Mouse (Mus musculus) liver, adult 2 months (tissue): ENCODE data around the gene Golga4. TPM values are rescaled to one million over a fixed set of nuclear protein-coding genes. Genes with fewer than 3 reads are reported as not detected.

Experiments
- DNase-seq: peaks from one replicate; pipeline ENCODE4 v3.0.0-alpha.2; 2011; ENCODE audit warnings: low read depth, low spot score; ENCODE audit errors: extremely low read depth
- H3K27ac ChIP-seq: fragments of 200-500 bp; replicated peaks from 2 replicates; pipeline ENCODE4 v1.5.1; 2012; ENCODE audit warnings: low read depth, mild to moderate bottlenecking, control low read depth, inconsistent platforms, low read length; ENCODE audit not compliant: insufficient read depth
- H3K27me3 ChIP-seq: fragments of 200-500 bp; 2 replicates; pipeline ENCODE4 v1.6.1; 2012; ENCODE audit warnings: mild to moderate bottlenecking, moderate library complexity, low read length, inconsistent platforms; ENCODE audit not compliant: control insufficient read depth, insufficient read depth
- H3K36me3 ChIP-seq: fragments of 200-500 bp; 2 replicates; pipeline ENCODE4 v1.6.1; 2012; ENCODE audit warnings: low read length, inconsistent platforms; ENCODE audit not compliant: control insufficient read depth, insufficient read depth
- H3K4me1 ChIP-seq: fragments of 200-500 bp; 2 replicates; pipeline ENCODE4 v1.6.1; 2011; ENCODE audit warnings: low read length; ENCODE audit not compliant: control insufficient read depth, insufficient read depth
- H3K4me3 ChIP-seq: fragments of 200-500 bp; 2 replicates; pipeline ENCODE4 v1.5.1; 2011; ENCODE audit warnings: low read depth, mild to moderate bottlenecking, control low read depth, low read length, moderate library complexity; ENCODE audit not compliant: insufficient read depth
- H3K79me2 ChIP-seq: fragments of 200-500 bp; 2 replicates; pipeline ENCODE4 v1.6.1; 2012; ENCODE audit warnings: inconsistent platforms, mild to moderate bottlenecking, low read length, moderate library complexity; ENCODE audit not compliant: control insufficient read depth, insufficient read depth
- H3K9ac ChIP-seq: fragments of 200-500 bp; 2 replicates; pipeline ENCODE4 v1.6.1; 2012; ENCODE audit warnings: low read depth, mild to moderate bottlenecking, control low read depth, inconsistent platforms, low read length
- CTCF ChIP-seq: fragments of 200-500 bp; IDR thresholded peaks from 2 replicates; pipeline ENCODE4 v1.5.1; 2011; ENCODE audit warnings: low read depth, low read length, control low read depth
- POLR2A ChIP-seq: fragments of 200-500 bp; IDR thresholded peaks from 2 replicates; pipeline ENCODE4 v1.6.1; 2011; ENCODE audit warnings: low read length, control low read depth; ENCODE audit not compliant: insufficient read depth; ENCODE audit errors: extremely low read depth
- WGBS: fragments of 180-500 bp; shearing (Covaris S2); methylation state at CpG from one replicate; pipeline ENCODE4 v1.1.7; 2018; 5-methylcytosine and 5-hydroxymethylcytosine counted together
- polyA plus RNA-seq: library from polyadenylated mRNA; depleted of rRNA; stranded (reverse); fragments of >200 nt; gene quantifications from 2 replicates; pipeline ENCODE4 v1.2.3, GENCODE M21; 2012; rRNA removed
- total RNA-seq: library from RNA; depleted of rRNA; stranded (reverse); fragments of >200 nt; gene quantifications from 2 replicates; pipeline ENCODE4 v1.2.3, GENCODE M21; 2014; rRNA removed

Gene Golga4
- 41.1 and 47.3 TPM in 2 replicates for total RNA-seq
- polyA plus RNA-seq, result 6.7 and 9.0 TPM in 2 replicates

- WGBS, result under 1% methylated on average over 43 of the region's 43 CpGs
- peaks cover 37% of the 10 kb centered on the region for H3K79me2 ChIP-seq
- TF ChIP-seq CTCF (no peak), POLR2A (0 out of 2 replicates have a peak, but pooled peaks have one; percentile 22)
- no peaks in the 10 kb centered on the region for H3K36me3 ChIP-seq
- peak within 1 kb of the TSS; percentile 94 for H3K9ac ChIP-seq
- peak within 1 kb of the TSS; percentile 93 for H3K4me3 ChIP-seq
- H3K4me1 ChIP-seq, result peaks cover 9% of the 10 kb centered on the region
- peak; percentile 65 for DNase-seq
- H3K27ac ChIP-seq, result peak within 1 kb of the TSS; percentile 77
- no peaks in the 10 kb centered on the region for H3K27me3 ChIP-seq
These were observed at the start of gene Golga4 for GRCm38 (mm10) chr9:118506020-118506403. Golga4 (plus strand) TSS chr9:118506267.

- H3K27me3 ChIP-seq, result 0 out of 2 replicates have a peak, but pooled peaks cover 7% of the 10 kb centered on the region
- no peak overlapping the region for H3K27ac ChIP-seq
- TF ChIP-seq CTCF (no peak), POLR2A (no peak)
- no peaks in the 10 kb centered on the region for H3K36me3 ChIP-seq
- H3K79me2 ChIP-seq, result no peaks in the 10 kb centered on the region
- H3K9ac ChIP-seq, result no peak overlapping the region
- 35% methylated on average over 5 of the region's 6 CpGs for WGBS
- no peaks in the 10 kb centered on the region for H3K4me1 ChIP-seq
- H3K4me3 ChIP-seq, result no peak overlapping the region
- DNase-seq, result no peak
These were observed 49.7 kb upstream of the Golga4 start for GRCm38 (mm10) chr9:118456405-118456804.

- 0 out of 2 replicates have a peak, but pooled peaks cover 7% of the 10 kb centered on the region for H3K27me3 ChIP-seq
- DNase-seq, result no peak
- H3K9ac ChIP-seq, result no peak overlapping the region
- H3K4me1 ChIP-seq, result no peaks in the 10 kb centered on the region
- no peak overlapping the region for H3K4me3 ChIP-seq
- H3K27ac ChIP-seq, result no peak overlapping the region
- no peaks in the 10 kb centered on the region for H3K79me2 ChIP-seq
- H3K36me3 ChIP-seq, result no peaks in the 10 kb centered on the region
- 22% methylated on average over 5 of the region's 5 CpGs for WGBS
- TF ChIP-seq CTCF (no peak), POLR2A (no peak)
These were observed 48.0 kb upstream of the Golga4 start for GRCm38 (mm10) chr9:118458039-118458438.

GRCm38 (mm10) chr9:118464031-118464430, 42.0 kb upstream of the Golga4 start:
- Histone ChIP-seq H3K9ac (no peak overlapping the region), H3K36me3 (no peaks in the 10 kb centered on the region), H3K79me2 (no peaks in the 10 kb centered on the region), H3K4me3 (no peak overlapping the region), H3K27ac (no peak overlapping the region), H3K27me3 (peaks cover 8% of the 10 kb centered on the region; the same call in 1 of the 2 replicates), H3K4me1 (no peaks in the 10 kb centered on the region)
- WGBS, result 53% methylated on average over 1 of the region's 1 CpGs
- TF ChIP-seq POLR2A, result no peak
- no peak for TF ChIP-seq CTCF
- no peak for DNase-seq

DNA sequence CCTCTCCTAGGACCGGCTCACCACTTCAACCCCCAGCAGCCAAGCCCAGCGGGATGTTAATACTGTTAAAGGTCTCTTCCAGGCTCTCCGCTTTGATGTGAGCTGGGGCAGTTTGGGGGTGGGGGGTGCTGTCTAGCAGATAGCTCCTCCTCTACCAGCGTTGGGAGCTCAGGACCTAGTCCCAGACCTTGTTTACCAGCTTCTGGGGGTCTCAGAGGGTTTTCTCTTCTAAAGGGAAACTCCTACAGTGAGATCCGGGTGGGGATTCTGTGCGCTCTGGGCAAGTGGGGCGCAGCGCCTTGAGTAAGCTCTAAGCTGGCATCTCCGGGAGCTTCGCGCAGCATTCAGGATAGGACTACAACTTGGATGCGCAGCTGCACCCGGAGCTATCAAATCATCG, 37.8 kb upstream of the Golga4 start:
- Histone ChIP-seq H3K4me1 (no peaks in the 10 kb centered on the region), H3K9ac (no peak overlapping the region), H3K27me3 (peaks cover 14% of the 10 kb centered on the region), H3K36me3 (no peaks in the 10 kb centered on the region), H3K4me3 (no peak overlapping the region), H3K27ac (no peak overlapping the region), H3K79me2 (no peaks in the 10 kb centered on the region)
- WGBS, result 7% methylated on average over 14 of the region's 14 CpGs
- DNase-seq, result no peak
- TF ChIP-seq CTCF (no peak), POLR2A (no peak)

DNA sequence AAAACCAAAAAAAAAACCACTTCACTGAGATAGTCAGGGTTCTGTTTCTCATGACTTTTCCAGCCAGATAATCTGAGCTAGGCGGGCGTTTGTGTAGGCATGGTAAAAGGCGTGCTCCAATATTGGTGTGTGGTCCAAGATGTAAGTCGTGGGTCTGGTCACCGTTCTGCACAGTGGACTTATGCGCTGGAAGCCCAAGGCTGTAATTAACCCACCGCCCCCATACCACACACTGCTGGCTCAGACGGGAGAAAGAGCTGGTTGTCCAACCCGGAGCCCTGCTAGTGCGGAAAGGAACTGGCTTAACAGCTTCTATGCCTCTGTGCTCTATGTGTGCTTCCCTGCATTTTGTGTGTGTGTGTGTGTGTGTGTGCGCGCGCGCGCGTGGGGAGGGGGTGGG, 36.8 kb upstream of the Golga4 start:
- TF ChIP-seq POLR2A (no peak), CTCF (no peak)
- peaks cover 14% of the 10 kb centered on the region for H3K27me3 ChIP-seq
- no peak for DNase-seq
- no peak overlapping the region for H3K4me3 ChIP-seq
- H3K9ac ChIP-seq, result no peak overlapping the region
- WGBS, result 17% methylated on average over 16 of the region's 16 CpGs
- no peaks in the 10 kb centered on the region for H3K79me2 ChIP-seq
- H3K4me1 ChIP-seq, result no peaks in the 10 kb centered on the region
- H3K36me3 ChIP-seq, result no peaks in the 10 kb centered on the region
- H3K27ac ChIP-seq, result no peak overlapping the region
